Mouse (Mus musculus) heart, adult 11 months (tissue): Measurements from ENCODE around the gene Mrc2.

ENCODE experiments used
- DNase-seq: peaks from one replicate; pipeline ENCODE4 v3.0.0; 2022

The Mrc2 gene

GRCm38 (mm10) chr11:105352152-105352551 lies 59.7 kb downstream of the Mrc2 start:
- no peak for DNase-seq

- peak; percentile 99 for DNase-seq
Observed at GRCm38 (mm10) chr11:105352954-105353890, 60.8 kb downstream of the Mrc2 start.

GRCm38 (mm10) chr11:105353891-105354280 lies 61.4 kb downstream of the Mrc2 start:
- peak; percentile 91 for DNase-seq

GRCm38 (mm10) chr11:105356301-105356700 lies 63.9 kb downstream of the Mrc2 start:
- DNase-seq, result no peak

GRCm38 (mm10) chr11:105362041-105362765 lies 69.8 kb downstream of the Mrc2 start:
- peak; percentile 93 for DNase-seq

- peak; percentile 98 for DNase-seq
Observed at GRCm38 (mm10) chr11:105362946-105363597, 70.6 kb downstream of the Mrc2 start.

- DNase-seq, result peak; percentile 95
Observed at GRCm38 (mm10) chr11:105363598-105364385, 71.3 kb downstream of the Mrc2 start.

- peak; percentile 97 for DNase-seq
Observed at GRCm38 (mm10) chr11:105364386-105365065, 72.1 kb downstream of the Mrc2 start.

- peak; percentile 85 for DNase-seq
Observed at GRCm38 (mm10) chr11:105365611-105366010, 73.2 kb downstream of the Mrc2 start.

- peak; percentile 87 for DNase-seq
Observed at GRCm38 (mm10) chr11:105366051-105366450, 73.6 kb downstream of the Mrc2 start.

- no peak for DNase-seq
Observed at GRCm38 (mm10) chr11:105367163-105367562, 74.7 kb downstream of the Mrc2 start.

GRCm38 (mm10) chr11:105368833-105369232 lies 76.4 kb downstream of the Mrc2 start:
- peak; percentile 92 for DNase-seq

- peak; percentile 95 for DNase-seq
Observed at GRCm38 (mm10) chr11:105369526-105370386, 77.3 kb downstream of the Mrc2 start.

GRCm38 (mm10) chr11:105371818-105372217 lies 79.4 kb downstream of the Mrc2 start:
- no peak for DNase-seq

- peak; percentile 90 for DNase-seq
Observed at GRCm38 (mm10) chr11:105373881-105374280, 81.4 kb downstream of the Mrc2 start.

GRCm38 (mm10) chr11:105374526-105375175 lies 82.2 kb downstream of the Mrc2 start:
- no peak for DNase-seq

- DNase-seq, result no peak
Observed at GRCm38 (mm10) chr11:105375821-105376235, 83.4 kb downstream of the Mrc2 start.

GRCm38 (mm10) chr11:105385266-105385665 lies 92.8 kb downstream of the Mrc2 start:
- DNase-seq, result no peak

- DNase-seq, result no peak
Observed at GRCm38 (mm10) chr11:105388636-105389035, 96.2 kb downstream of the Mrc2 start.

GRCm38 (mm10) chr11:105390290-105390689 lies 97.8 kb downstream of the Mrc2 start:
- DNase-seq, result no peak
